Mouse (Mus musculus) heart, embryonic 11.5 days (tissue): ENCODE measurements at regions not wholly inside any gene's neighbourhood (a gene's known extent, or its start where the extent isn't known, plus 50 kb on each side); places are given as distances from the start of the nearest gene placed in this dataset.

Experiments used
- ATAC-seq: fragments of 200-750 bp; cut with Nextera tagmentation; replicated peaks from 2 replicates; pipeline ENCODE4 v1.8.0; 2017; ENCODE audit warnings: moderate library complexity; ENCODE audit not compliant: insufficient number of reproducible peaks, low FRiP score, low TSS enrichment
- H3K27ac ChIP-seq: fragments of 300-500 bp; sonication (generic); 2 replicates; pipeline ENCODE4 v1.5.1; 2014; ENCODE audit warnings: mild to moderate bottlenecking, low read depth, low read length
- H3K27me3 ChIP-seq: fragments of 300-500 bp; sonication (generic); 2 replicates; pipeline ENCODE4 v1.6.1; 2014; ENCODE audit warnings: mild to moderate bottlenecking, low read length, mixed read lengths; ENCODE audit not compliant: control insufficient read depth, insufficient read depth
- H3K36me3 ChIP-seq: fragments of 300-500 bp; sonication (generic); 2 replicates; pipeline ENCODE4 v1.6.1; 2014; ENCODE audit warnings: mild to moderate bottlenecking, low read length, moderate library complexity, mixed read lengths; ENCODE audit not compliant: control insufficient read depth, insufficient read depth
- H3K4me1 ChIP-seq: fragments of 300-500 bp; sonication (generic); 2 replicates; pipeline ENCODE4 v1.6.1; 2014; ENCODE audit warnings: low read length; ENCODE audit not compliant: control insufficient read depth, insufficient read depth
- H3K4me2 ChIP-seq: fragments of 300-500 bp; sonication (generic); 2 replicates; pipeline ENCODE4 v1.6.1; 2014; ENCODE audit warnings: mild to moderate bottlenecking, moderate library complexity
- H3K4me3 ChIP-seq: fragments of 300-500 bp; sonication (generic); 2 replicates; pipeline ENCODE4 v1.5.1; 2014; ENCODE audit warnings: low read depth, low read length
- H3K9ac ChIP-seq: fragments of 300-500 bp; sonication (generic); 2 replicates; pipeline ENCODE4 v1.6.1; 2014; ENCODE audit warnings: mild to moderate bottlenecking, low read depth, low read length, moderate library complexity
- H3K9me3 ChIP-seq: fragments of 300-500 bp; sonication (generic); replicated peaks from 2 replicates; pipeline ENCODE4 v1.6.1; 2016; ENCODE audit warnings: low read length; ENCODE audit not compliant: control insufficient read depth
- WGBS: fragments of 180-500 bp; shearing (Covaris S2); extraction: QIAGEN DNeasy Blood & Tissue Kit; methylation state at CpG from one replicate; pipeline ENCODE4 v1.1.7; 2014; ENCODE audit not compliant: insufficient replicate concordance; 5-methylcytosine and 5-hydroxymethylcytosine counted together

GRCm38 (mm10) chr8:8947516-8948161 lies 257.3 kb upstream of the Arglu1 start:
- H3K9ac ChIP-seq, result no peak overlapping the region
- no peaks in the 10 kb centered on the region for H3K36me3 ChIP-seq
- no peak overlapping the region for H3K27ac ChIP-seq
- 25% methylated on average over 7 of the region's 7 CpGs for WGBS
- H3K4me2 ChIP-seq, result no peak overlapping the region
- H3K9me3 ChIP-seq, result no peaks in the 10 kb centered on the region
- ATAC-seq, result no peak
- no peaks in the 10 kb centered on the region for H3K4me1 ChIP-seq
- no peak overlapping the region for H3K4me3 ChIP-seq
- H3K27me3 ChIP-seq, result no peaks in the 10 kb centered on the region

- no peak overlapping the region for H3K4me2 ChIP-seq
- H3K27ac ChIP-seq, result no peak overlapping the region
- H3K36me3 ChIP-seq, result no peaks in the 10 kb centered on the region
- WGBS, result 73% methylated on average over 6 of the region's 6 CpGs
- ATAC-seq, result no peak
- H3K9me3 ChIP-seq, result no peaks in the 10 kb centered on the region
- no peak overlapping the region for H3K9ac ChIP-seq
- H3K4me3 ChIP-seq, result no peak overlapping the region
- H3K4me1 ChIP-seq, result no peaks in the 10 kb centered on the region
- H3K27me3 ChIP-seq, result no peaks in the 10 kb centered on the region
Observed at GRCm38 (mm10) chr8:8942991-8943390, 252.7 kb upstream of the Arglu1 start.

- Histone ChIP-seq H3K9me3 (no peaks in the 10 kb centered on the region), H3K27ac (no peak overlapping the region), H3K4me2 (no peak overlapping the region), H3K4me3 (no peak overlapping the region), H3K27me3 (no peaks in the 10 kb centered on the region), H3K9ac (no peak overlapping the region), H3K4me1 (no peaks in the 10 kb centered on the region), H3K36me3 (no peaks in the 10 kb centered on the region)
- 87% methylated on average over 4 of the region's 4 CpGs for WGBS
- no peak for ATAC-seq
Observed at GRCm38 (mm10) chr8:8940899-8941298, 250.6 kb upstream of the Arglu1 start.

- Histone ChIP-seq H3K9me3 (no peaks in the 10 kb centered on the region), H3K27me3 (no peaks in the 10 kb centered on the region), H3K4me3 (no peak overlapping the region), H3K27ac (no peak overlapping the region), H3K4me1 (no peaks in the 10 kb centered on the region), H3K9ac (no peak overlapping the region), H3K36me3 (no peaks in the 10 kb centered on the region), H3K4me2 (no peak overlapping the region)
- WGBS, result 73% methylated on average over 7 of the region's 7 CpGs
- no peak for ATAC-seq
Observed at GRCm38 (mm10) chr8:8938536-8938935, 248.2 kb upstream of the Arglu1 start.

GRCm38 (mm10) chr8:8932466-8932865 lies 242.1 kb upstream of the Arglu1 start:
- Histone ChIP-seq H3K27ac (no peak overlapping the region), H3K4me3 (no peak overlapping the region), H3K4me1 (no peaks in the 10 kb centered on the region), H3K4me2 (no peak overlapping the region), H3K27me3 (no peaks in the 10 kb centered on the region), H3K9ac (no peak overlapping the region), H3K36me3 (no peaks in the 10 kb centered on the region), H3K9me3 (no peaks in the 10 kb centered on the region)
- no peak for ATAC-seq
- WGBS, result 76% methylated on average over 3 of the region's 3 CpGs

GRCm38 (mm10) chr8:8931746-8932145 lies 241.4 kb upstream of the Arglu1 start:
- Histone ChIP-seq H3K36me3 (no peaks in the 10 kb centered on the region), H3K4me3 (no peak overlapping the region), H3K4me2 (no peak overlapping the region), H3K4me1 (no peaks in the 10 kb centered on the region), H3K9ac (no peak overlapping the region), H3K9me3 (no peaks in the 10 kb centered on the region), H3K27ac (no peak overlapping the region), H3K27me3 (no peaks in the 10 kb centered on the region)
- 70% methylated on average over 6 of the region's 6 CpGs for WGBS
- no peak for ATAC-seq

GRCm38 (mm10) chr8:8928074-8928862 lies 237.9 kb upstream of the Arglu1 start:
- H3K4me2 ChIP-seq, result no peak overlapping the region
- H3K9ac ChIP-seq, result no peak overlapping the region
- H3K4me1 ChIP-seq, result no peaks in the 10 kb centered on the region
- no peaks in the 10 kb centered on the region for H3K27me3 ChIP-seq
- no peak overlapping the region for H3K4me3 ChIP-seq
- no peak for ATAC-seq
- no peaks in the 10 kb centered on the region for H3K9me3 ChIP-seq
- no peak overlapping the region for H3K27ac ChIP-seq
- no peaks in the 10 kb centered on the region for H3K36me3 ChIP-seq
- WGBS, result 85% methylated on average over 18 of the region's 18 CpGs

- no peaks in the 10 kb centered on the region for H3K9me3 ChIP-seq
- H3K36me3 ChIP-seq, result no peaks in the 10 kb centered on the region
- no peak overlapping the region for H3K4me3 ChIP-seq
- no peak overlapping the region for H3K27ac ChIP-seq
- no peak for ATAC-seq
- no peaks in the 10 kb centered on the region for H3K27me3 ChIP-seq
- H3K4me1 ChIP-seq, result no peaks in the 10 kb centered on the region; the same call in 1 of the 2 replicates
- WGBS, result 62% methylated on average over 2 of the region's 2 CpGs
- H3K9ac ChIP-seq, result no peak overlapping the region
- no peak overlapping the region for H3K4me2 ChIP-seq
Observed at GRCm38 (mm10) chr8:8921446-8921845, 231.1 kb upstream of the Arglu1 start.
